Mouse (Mus musculus) small intestine, adult 10 weeks (tissue): ENCODE data around the gene C77080. TPM values are rescaled to one million over a fixed set of nuclear protein-coding genes. Genes with fewer than 3 reads are reported as not detected.

ENCODE experiments used
- polyA plus RNA-seq: library from polyadenylated mRNA; stranded (reverse); fragments of 350-450 nt; fragmentation: Illumina TruSeq; extraction: RNeasy Lipid Tissue Mini Kit (QIAGEN cat#74804); gene quantifications from one replicate; pipeline ENCODE4 v1.2.3, GENCODE M21; 2014; ENCODE audit warnings: low replicate concordance

The C77080 gene
- 14.3 TPM for polyA plus RNA-seq

GRCm38 (mm10) chr4:129261196-129261595 lies at the start of gene C77080:
Gene C77080 (minus strand): TSS chr4:129261404.

GRCm38 (mm10) chr4:129287472-129287981 lies 26.3 kb upstream of the C77080 start, which contains the start of gene Sync:
Gene Sync (plus strand): TSS chr4:129287617.

GRCm38 (mm10) chr4:129189542-129190519 lies 71.4 kb downstream of the C77080 start, which contains the start of the genes S100pbp and Yars:
Gene S100pbp (minus strand): TSS chr4:129189727.
Gene Yars (plus strand): TSS chr4:129189760.

Other genes starting within 250 kb of the C77080 start
- 16.9 TPM for gene Rnf19b, start 203.1 kb downstream of the C77080 start, polyA plus RNA-seq
- 1.3 TPM for gene Tmem54, start 155.9 kb downstream of the C77080 start, polyA plus RNA-seq
- gene Hpca, start 139.4 kb downstream of the C77080 start, polyA plus RNA-seq = not detected
- 0.30 TPM for gene Fndc5, start 124.4 kb downstream of the C77080 start, polyA plus RNA-seq
- 28.5 TPM for gene S100pbp, start 71.7 kb downstream of the C77080 start, polyA plus RNA-seq
- 1.4 TPM for gene Yars, start 71.6 kb downstream of the C77080 start, polyA plus RNA-seq
- 0.85 TPM for gene Sync, start 26.2 kb upstream of the C77080 start, polyA plus RNA-seq
- 118 TPM for gene Rbbp4, start 74.0 kb upstream of the C77080 start, polyA plus RNA-seq
- 160 TPM for gene Zbtb8os, start 74.3 kb upstream of the C77080 start, polyA plus RNA-seq
- 1.1 TPM for gene Zbtb8a, start 116.7 kb upstream of the C77080 start, polyA plus RNA-seq
- gene Zbtb8b, start 179.4 kb upstream of the C77080 start, polyA plus RNA-seq = not detected
- gene Bsdc1, start 200.2 kb upstream of the C77080 start, polyA plus RNA-seq = 8.8 TPM
- not detected for gene Tssk3, start 229.6 kb upstream of the C77080 start, polyA plus RNA-seq
- not detected for gene Fam229a, start 229.8 kb upstream of the C77080 start, polyA plus RNA-seq